Mouse (Mus musculus) embryo, embryonic 11 days (tissue): Measurements from ENCODE around the gene Crim1.
A peak's percentile ranks its signal among the peaks of the same experiment; 100 is the strongest.

Experiments
- DNase-seq: peaks from one replicate; pipeline ENCODE4 v3.0.0-alpha.2; 2015

The Crim1 gene

DNA sequence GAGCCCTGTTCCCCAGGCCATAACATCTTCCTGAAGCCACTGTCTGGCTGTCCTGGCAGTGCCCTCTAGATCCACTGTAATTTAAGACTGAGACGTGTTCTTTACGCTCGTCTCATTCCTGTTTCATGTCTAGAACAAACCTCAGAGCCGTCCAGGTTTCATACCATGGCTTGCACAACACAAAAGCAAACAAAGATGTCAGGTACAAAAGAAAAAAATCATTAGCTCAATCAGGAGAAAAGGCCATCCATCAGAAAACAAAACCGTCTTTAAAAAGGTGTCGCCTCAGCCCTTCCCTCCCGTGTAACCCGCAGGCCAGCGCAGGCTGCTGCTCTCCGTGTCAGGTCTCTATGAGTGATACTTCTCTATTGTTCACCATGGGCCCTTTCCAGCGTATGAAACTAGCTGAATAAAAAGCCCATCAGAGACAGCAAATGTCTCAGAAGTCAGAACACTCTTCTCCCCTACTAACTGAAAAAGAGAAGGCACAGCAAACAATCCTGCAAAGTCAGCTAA lies 179.7 kb downstream of the Crim1 start:
- no peak for DNase-seq

DNA sequence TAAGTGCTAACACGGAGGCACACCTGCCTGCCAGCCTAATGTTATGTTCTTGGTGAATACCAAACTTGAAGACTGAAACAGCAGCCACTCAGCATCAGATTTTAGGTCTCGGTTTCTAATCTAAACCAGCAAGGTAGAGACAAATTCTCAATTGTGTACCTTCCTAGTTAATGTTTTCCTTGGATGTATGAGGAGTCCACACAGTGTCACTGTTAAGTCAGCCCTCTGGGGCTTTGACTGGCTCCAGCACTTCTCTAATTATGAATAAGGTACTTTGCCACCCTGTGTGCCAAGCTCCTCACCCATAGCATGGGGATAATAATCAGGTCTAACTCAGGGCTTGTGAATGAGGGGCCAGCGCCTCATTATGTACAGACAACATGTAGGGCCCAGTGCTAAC lies 182.3 kb downstream of the Crim1 start:
- no peak for DNase-seq

- no peak for DNase-seq
These were observed 187.6 kb downstream of the Crim1 start for GRCm38 (mm10) chr17:78387665-78388064.

DNA sequence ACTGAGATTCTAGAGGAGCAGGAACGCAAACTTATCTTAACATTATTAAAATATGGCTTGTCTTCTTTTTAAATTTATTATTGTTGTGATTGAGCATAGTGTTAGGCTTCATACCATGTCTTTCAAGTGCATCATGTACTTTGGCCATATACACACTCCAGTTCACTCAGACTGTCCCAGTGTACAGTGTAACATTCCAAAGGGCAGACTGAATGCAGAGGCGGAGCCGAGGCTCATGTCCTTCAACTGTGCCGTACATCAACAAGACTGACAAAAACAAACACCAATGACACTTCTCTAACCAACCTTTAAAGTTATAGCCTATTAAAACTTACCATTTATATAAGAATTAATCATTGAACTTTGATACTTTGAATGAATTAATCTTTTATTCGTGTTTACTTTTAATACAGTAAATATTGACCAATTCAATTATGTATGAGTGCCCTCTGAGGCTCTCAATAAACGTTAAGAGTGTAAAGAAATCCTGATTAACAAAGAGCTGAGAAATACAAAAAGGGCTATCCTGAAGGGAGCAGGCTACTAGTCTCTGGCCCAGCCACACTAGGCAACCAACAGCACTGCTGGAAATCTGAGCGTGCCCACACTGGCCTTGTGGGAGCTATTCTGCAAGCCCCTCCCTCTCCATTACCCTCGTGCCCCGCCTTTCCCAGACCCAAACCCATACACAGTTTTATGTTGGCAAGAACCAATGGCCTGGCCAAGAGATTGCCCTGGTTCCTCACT lies 188.2 kb downstream of the Crim1 start:
- DNase-seq = no peak

- DNase-seq = no peak
These were observed 189.5 kb downstream of the Crim1 start for GRCm38 (mm10) chr17:78389573-78389972.

DNA sequence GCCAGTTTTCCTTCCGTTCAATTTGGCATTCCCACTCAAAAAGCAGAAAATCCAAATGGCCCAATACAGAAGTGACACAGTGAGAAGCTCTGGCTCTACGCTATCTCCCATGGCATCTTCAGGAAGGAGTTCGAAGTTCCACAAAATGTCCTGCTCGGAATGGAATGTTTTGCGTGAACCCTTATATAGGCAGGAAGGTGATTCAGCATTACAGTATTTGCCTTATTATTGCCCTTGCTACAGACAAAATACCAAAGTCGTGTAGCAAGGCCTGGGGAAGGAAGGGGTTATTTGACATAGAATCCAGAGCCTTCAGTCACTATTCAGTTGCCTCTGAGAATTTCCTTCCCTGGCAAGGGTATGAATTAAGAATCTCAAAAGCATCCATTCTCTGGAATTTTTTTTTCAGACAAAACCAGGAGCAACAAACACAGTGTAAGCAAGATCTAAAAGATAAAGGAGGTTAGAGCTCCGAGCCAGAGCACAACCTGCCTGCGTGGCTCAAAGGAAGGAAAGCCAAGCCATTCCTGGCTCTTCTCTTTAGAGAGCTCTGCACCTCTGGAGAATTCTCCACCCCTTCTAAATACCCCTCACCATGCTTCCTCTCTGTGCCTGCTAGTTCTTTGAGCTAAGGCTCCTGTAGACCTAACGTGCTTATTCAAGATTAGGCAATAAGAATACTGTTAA lies 192.5 kb downstream of the Crim1 start:
- DNase-seq = no peak

GRCm38 (mm10) chr17:78400130-78400840 lies 200.2 kb downstream of the Crim1 start:
- no peak for DNase-seq

GRCm38 (mm10) chr17:78401311-78401710 lies 201.3 kb downstream of the Crim1 start:
- DNase-seq = no peak

- no peak for DNase-seq
These were observed 201.7 kb downstream of the Crim1 start for GRCm38 (mm10) chr17:78401713-78402112.

DNA sequence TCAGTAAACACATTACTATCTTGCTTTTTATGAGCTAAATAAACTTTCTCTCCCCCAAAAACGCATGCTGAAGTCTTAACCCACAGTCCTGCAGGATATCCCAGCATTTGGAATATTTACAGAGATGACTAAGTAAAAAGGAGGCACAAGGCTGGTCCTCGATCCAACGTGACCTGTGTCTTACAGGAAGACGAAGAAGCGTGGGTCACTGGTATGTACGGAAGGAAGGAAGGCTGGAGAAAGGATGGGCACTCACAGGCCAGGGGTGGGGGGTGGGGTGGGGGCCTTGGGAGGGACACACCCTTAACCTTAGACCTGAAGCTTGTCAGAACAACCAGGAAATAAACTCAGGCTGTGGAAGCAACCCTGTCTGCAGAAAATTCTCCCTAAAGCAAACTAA lies 202.1 kb downstream of the Crim1 start:
- DNase-seq = no peak

- no peak for DNase-seq
These were observed 203.2 kb downstream of the Crim1 start for GRCm38 (mm10) chr17:78403229-78403628.

- no peak for DNase-seq
These were observed 203.8 kb downstream of the Crim1 start for GRCm38 (mm10) chr17:78403804-78404203.

DNA sequence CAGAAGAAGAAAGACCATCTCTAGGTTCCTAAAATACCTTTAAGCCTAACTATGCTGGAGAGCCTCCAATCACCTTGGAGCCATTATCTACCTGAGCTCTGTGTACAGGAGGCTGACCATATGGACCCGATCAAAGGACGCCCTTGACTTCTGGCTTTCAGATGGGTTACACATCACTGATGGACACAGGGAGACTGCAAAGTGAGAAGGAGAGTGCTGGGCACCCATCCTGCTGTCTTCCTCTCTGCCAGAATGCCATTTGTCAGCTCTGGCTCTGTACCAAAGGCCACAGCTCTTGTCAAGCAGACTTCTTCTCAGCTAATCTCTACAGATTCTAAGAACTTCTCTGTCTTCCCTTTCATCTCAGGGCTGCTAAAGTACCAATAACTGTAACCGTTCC lies 205.3 kb downstream of the Crim1 start:
- no peak for DNase-seq

- no peak for DNase-seq
These were observed 206.8 kb downstream of the Crim1 start for GRCm38 (mm10) chr17:78406854-78407253.

- DNase-seq = peak; percentile 31
These were observed 207.5 kb downstream of the Crim1 start for GRCm38 (mm10) chr17:78407581-78407980.

- no peak for DNase-seq
These were observed 208.3 kb downstream of the Crim1 start for GRCm38 (mm10) chr17:78408386-78408785.

DNA sequence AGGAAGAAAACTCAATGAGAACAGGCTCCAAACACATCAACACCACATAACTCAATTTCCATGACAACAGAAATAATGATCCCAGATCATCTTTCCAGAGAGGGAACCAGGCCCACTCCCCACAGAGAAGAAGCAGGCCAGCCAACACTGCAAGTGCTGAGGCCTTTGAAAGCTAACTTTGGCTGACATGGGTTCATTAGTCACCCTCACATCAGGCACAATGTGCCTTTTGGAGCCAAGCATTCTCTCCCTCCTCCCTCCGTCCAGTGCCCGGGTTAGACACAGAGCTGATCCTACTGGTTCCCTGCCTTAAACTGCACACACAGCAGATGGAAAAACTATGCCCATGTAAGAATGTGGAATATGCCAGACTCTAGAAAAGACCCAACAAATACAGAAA lies 209.9 kb downstream of the Crim1 start:
- peak; percentile 26 for DNase-seq

GRCm38 (mm10) chr17:78415255-78415654 lies 215.2 kb downstream of the Crim1 start:
- DNase-seq = no peak

GRCm38 (mm10) chr17:78417381-78418281 lies 217.6 kb downstream of the Crim1 start, which contains the start of gene Fez2:
Gene Fez2 (minus strand): TSS chr17:78418152.
- DNase-seq = peak; percentile 93

- DNase-seq = no peak
These were observed 219.2 kb downstream of the Crim1 start for GRCm38 (mm10) chr17:78419216-78419615.

DNA sequence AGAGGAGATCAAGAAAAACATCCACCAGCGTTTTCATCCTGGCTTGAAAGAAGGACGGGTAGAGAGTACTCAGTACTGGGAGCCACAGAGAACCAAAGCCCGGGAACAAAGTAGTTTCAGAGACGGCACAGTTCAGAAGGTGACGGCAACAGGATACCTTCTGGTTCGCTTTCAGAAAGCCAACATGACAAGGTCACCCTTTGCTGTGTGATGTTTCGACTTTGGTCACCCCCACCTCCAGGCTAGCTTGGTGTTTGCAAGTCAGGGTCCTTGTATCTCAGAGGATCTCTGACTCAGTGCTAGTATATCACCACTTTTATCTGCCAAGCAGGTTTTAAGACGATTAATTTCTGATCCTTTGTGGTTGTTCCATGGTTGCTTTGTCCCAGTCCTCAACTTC lies 225.0 kb downstream of the Crim1 start:
- no peak for DNase-seq
